Mouse (Mus musculus) small intestine, adult 2 months (tissue): Measurements from ENCODE around the gene 4430402I18Rik.

ENCODE experiments used
- CTCF ChIP-seq: fragments of 200-500 bp; IDR thresholded peaks from 2 replicates; pipeline ENCODE4 v1.5.1; 2012; ENCODE audit warnings: low read depth, mild to moderate bottlenecking, control low read depth, inconsistent platforms, low read length, moderate library complexity, mixed read lengths; ENCODE audit not compliant: insufficient replicate concordance, insufficient read length; ENCODE audit errors: extremely low read depth
- POLR2A ChIP-seq: fragments of 200-500 bp; IDR thresholded peaks from 2 replicates; pipeline ENCODE4 v1.6.1; 2012; ENCODE audit warnings: low read depth, mild to moderate bottlenecking, control low read depth, inconsistent platforms, low read length, moderate library complexity

DNA sequence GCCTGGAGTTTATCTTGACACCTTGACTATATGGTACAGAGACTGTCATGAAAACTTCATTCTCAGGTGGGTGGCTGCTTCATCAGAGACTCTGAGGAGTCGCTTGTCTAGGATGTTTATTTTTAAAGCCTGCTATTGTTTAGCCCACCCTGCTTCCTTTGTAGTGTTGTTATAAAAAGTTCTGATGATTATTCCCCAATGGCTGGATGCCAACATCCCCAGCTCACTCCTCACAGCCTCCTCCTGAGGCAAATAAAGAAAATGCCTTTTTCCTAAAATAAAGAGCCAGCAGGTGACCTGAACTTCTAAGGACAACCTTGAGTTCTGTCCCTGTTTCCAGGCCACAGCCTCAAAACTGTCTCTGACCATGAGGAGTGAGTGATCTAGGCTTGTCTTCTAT is 79.1 kb downstream of the 4430402I18Rik start:
- TF ChIP-seq POLR2A (no peak), CTCF (no peak)
